ENCODE assay signal across 17 mouse cellular contexts in genomic region chr2:30407221-30407620, GRCm38 (mm10).
"Had no signal": no experiment of that assay in that cellular context is flagged by ENCODE, and none has a peak within 500 bp of the region (broad histone marks: within the 10 kb centered on the region; RNA-seq: fewer than 3 reads in every experiment).

No protein-coding gene starts in this region.

- H3K27ac ChIP-seq: kidney, embryonic 15.5 days; limb, embryonic 13.5 days; liver, embryonic 14.5 days; midbrain, embryonic 10.5 days; neural tube, embryonic 13.5 days had no signal

- ATAC-seq: lung, postnatal 0 days had no signal

- H3K4me3 ChIP-seq: kidney, embryonic 15.5 days; limb, embryonic 13.5 days; midbrain, embryonic 10.5 days; neural tube, embryonic 13.5 days had no signal

- H3K27me3 ChIP-seq: kidney, embryonic 15.5 days; limb, embryonic 13.5 days; neural tube, embryonic 13.5 days had no signal

- DNase-seq: kidney, adult 11 months; kidney, postnatal 25 days; layer of hippocampus, adult 9-11 months; left cerebral cortex, postnatal 4 days; lung, adult 18-20 months; lung, postnatal 4 days; midbrain, embryonic 14.5 days; retina, postnatal 1 day; right cerebral cortex, postnatal 4 days; thymus, adult 18-20 months; thymus, postnatal 14 days had no signal

- H3K4me1 ChIP-seq: kidney, embryonic 15.5 days; limb, embryonic 13.5 days; neural tube, embryonic 13.5 days had no signal
